Mouse (Mus musculus) cerebellum, adult 11-12 months (tissue): ENCODE measurements at regions not wholly inside any gene's neighbourhood (a gene's known extent, or its start where the extent isn't known, plus 50 kb on each side); places are given as distances from the start of the nearest gene placed in this dataset.

Experiments used
- DNase-seq: peaks from one replicate; pipeline ENCODE4 v3.0.0; 2022

GRCm38 (mm10) chr19:6644871-6645270 lies 102.0 kb upstream of the Slc22a12 start:
- no peak for DNase-seq

- no peak for DNase-seq
These were observed 96.8 kb upstream of the Slc22a12 start for GRCm38 (mm10) chr19:6639681-6640080.

- no peak for DNase-seq
These were observed 90.6 kb upstream of the Slc22a12 start for GRCm38 (mm10) chr19:6633400-6633799.

- no peak for DNase-seq
These were observed 89.0 kb upstream of the Slc22a12 start for GRCm38 (mm10) chr19:6631817-6632216.

- DNase-seq = no peak
These were observed 87.7 kb upstream of the Slc22a12 start for GRCm38 (mm10) chr19:6630613-6630940.

- no peak for DNase-seq
These were observed 87.2 kb upstream of the Slc22a12 start for GRCm38 (mm10) chr19:6629911-6630612.

- no peak for DNase-seq
These were observed 82.7 kb upstream of the Slc22a12 start for GRCm38 (mm10) chr19:6625574-6625973.

- peak; percentile 37 for DNase-seq
These were observed 78.2 kb upstream of the Slc22a12 start for GRCm38 (mm10) chr19:6621023-6621422.

GRCm38 (mm10) chr19:6619546-6619945 lies 76.7 kb upstream of the Slc22a12 start:
- peak; percentile 35 for DNase-seq

- no peak for DNase-seq
These were observed 73.8 kb upstream of the Slc22a12 start for GRCm38 (mm10) chr19:6616659-6617058.

- no peak for DNase-seq
These were observed 69.6 kb upstream of the Slc22a12 start for GRCm38 (mm10) chr19:6612441-6612840.

GRCm38 (mm10) chr19:6611921-6612320 lies 69.1 kb upstream of the Slc22a12 start:
- no peak for DNase-seq

GRCm38 (mm10) chr19:6610715-6611114 lies 67.9 kb upstream of the Slc22a12 start:
- DNase-seq = no peak

GRCm38 (mm10) chr19:6610051-6610450 lies 67.2 kb upstream of the Slc22a12 start:
- DNase-seq = no peak

- no peak for DNase-seq
These were observed 64.7 kb upstream of the Slc22a12 start for GRCm38 (mm10) chr19:6607501-6607900.

- DNase-seq = no peak
These were observed 63.8 kb upstream of the Slc22a12 start for GRCm38 (mm10) chr19:6606667-6607066.

GRCm38 (mm10) chr19:6604702-6605101 lies 61.9 kb upstream of the Slc22a12 start:
- no peak for DNase-seq

- no peak for DNase-seq
These were observed 58.2 kb upstream of the Slc22a12 start for GRCm38 (mm10) chr19:6600873-6601530.

- no peak for DNase-seq
These were observed 56.4 kb upstream of the Slc22a12 start for GRCm38 (mm10) chr19:6599281-6599680.

- DNase-seq = no peak
These were observed 55.4 kb upstream of the Slc22a12 start for GRCm38 (mm10) chr19:6598186-6598585.

- DNase-seq = no peak
These were observed 53.0 kb upstream of the Slc22a12 start for GRCm38 (mm10) chr19:6595801-6596200.
